Mouse (Mus musculus): ENCODE results near the gene Rora.

Rora gene

DNA sequence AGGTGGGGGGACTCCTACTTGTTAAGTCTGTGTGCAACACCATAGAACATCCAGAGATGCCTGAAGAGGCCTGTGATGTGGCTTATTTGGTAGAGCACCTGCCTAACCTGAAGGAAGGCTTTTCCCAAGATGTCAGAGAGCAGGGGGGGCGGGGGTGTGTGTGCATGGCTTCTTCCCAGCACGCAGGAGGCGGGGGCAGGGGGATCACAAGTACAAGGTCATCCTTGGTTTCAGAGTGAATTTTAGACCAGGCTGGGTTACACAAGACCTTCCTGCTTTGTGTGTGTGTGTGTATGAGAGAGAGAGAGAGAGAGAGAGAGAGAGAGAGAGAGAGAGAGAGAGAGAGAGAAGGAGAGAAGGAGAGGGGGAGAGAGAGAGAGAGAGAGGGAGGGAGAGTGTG, 651.4 kb downstream of the Rora start:
- no peak for DNase-seq (ENCODE audit: low read depth, low spot score)

DNA sequence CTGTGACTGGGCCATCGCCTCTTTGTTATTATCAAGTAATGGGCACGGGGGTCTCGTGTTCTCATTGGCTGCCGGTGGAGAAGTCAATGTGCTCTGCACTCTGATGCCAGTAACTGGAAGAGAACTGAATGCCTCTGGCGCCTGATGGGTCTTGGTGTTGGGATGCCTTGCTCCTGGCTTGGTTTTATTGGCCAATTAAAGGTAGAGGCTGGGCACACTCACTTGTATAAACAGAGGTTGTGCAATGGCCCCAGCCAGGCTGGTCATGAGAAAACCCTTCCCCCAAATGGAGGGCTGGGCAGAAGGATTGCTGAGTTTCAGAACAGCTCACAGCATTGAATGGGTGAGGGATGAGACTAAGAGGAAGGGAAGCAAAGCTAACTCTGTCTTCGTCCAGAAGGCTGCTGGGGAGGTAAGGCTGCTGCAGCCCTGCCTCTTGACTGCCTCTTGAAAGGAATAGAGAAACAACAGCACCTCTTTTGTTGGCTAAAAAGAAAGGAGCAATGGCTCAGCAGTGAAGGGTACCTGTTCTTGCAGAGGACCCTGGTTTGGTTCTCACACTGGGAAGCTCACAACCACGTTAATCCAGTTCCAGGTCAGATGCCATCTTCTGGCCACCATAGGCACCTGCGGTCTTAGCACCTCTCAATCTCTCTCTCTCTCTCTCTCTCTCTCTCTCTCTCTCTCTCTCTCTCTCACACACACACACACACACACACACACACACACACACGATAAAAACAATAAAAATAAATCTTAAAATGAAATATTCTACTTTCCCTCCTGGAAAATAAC, 653.3 kb downstream of the Rora start:
- DNase-seq (ENCODE audit: low read depth, low spot score): peak; percentile 35

GRCm38 (mm10) chr9:69307974-69308373, 654.4 kb downstream of the Rora start:
- no peak for DNase-seq (ENCODE audit: low read depth, low spot score)

- DNase-seq (ENCODE audit: low read depth, low spot score): no peak
Observed at GRCm38 (mm10) chr9:69310524-69310923, 656.9 kb downstream of the Rora start.

- DNase-seq (ENCODE audit: low read depth, low spot score): no peak
Observed at GRCm38 (mm10) chr9:69313297-69313696, 659.7 kb downstream of the Rora start.

DNA sequence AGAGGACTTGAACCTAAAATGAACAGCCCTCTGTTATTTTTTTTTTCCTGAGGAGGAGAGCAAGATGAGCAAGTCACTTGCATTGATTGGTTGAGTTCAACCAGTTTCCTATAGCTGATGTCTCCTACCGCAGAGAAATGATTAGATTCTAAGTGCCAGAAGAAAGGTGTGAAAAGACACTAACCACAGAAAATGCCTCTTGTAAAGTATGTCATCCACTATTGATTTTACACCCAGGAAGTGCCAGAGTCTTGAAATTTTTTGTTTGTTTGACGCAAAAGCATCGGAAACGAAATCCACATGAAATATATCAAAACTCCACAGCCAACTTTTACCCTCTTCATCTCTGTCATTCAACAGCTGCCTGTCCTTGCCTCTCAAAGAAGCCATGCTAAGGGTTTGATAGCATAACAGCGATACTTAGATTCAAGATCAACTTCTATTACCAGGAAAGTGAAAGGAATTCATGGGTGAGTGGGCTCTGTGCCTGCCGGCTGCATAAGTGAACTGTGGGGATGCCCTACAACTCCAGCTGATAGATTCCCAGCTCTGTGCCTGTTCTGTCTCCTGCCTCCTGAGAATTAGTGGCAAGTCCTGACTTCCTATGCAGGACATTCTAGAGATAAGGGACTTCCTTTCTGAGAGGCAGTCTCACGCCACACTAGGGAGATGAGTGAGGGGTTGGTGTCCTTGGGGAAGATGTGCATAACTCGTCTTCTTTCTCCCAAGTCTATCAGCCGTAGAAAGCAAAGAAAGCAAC, 661.0 kb downstream of the Rora start:
- DNase-seq (ENCODE audit: low read depth, low spot score): no peak

GRCm38 (mm10) chr9:69317527-69318115, 664.0 kb downstream of the Rora start:
- DNase-seq (ENCODE audit: low read depth, low spot score): no peak

GRCm38 (mm10) chr9:69319434-69319833, 665.8 kb downstream of the Rora start:
- DNase-seq (ENCODE audit: low read depth, low spot score): no peak

DNA sequence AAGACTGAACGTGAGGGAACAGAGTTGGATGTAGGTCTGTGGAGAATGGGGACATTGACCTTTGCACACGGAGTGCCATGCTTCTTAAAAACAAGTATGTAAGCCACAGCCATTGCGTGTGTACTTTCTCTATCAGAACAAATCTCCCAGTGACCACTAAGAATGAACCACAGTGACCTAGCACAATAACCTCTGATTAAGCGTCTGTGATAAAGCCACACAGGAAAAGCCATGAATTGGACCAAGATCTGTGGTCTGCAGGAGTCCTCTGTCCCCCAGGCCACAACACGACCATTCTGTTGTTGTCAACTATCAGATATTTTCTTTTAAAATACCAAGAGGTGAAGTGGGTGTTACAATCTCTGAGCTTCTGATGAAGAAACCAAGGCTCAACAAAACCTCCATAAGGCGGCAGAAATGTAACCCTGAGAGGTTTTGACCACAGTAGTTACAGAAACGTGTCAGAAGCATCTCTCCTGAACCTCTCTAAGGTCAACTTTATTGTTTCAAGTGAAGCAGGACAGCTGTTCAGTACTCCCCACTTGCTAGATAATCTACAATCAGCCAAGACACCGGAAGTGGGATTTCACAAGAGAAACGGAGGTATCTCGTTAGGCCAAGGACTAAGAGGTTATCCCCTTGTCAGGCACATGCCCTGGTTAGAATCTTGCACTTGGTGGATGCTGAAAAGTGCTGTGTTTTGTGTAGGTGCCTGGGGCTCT, 666.5 kb downstream of the Rora start:
- no peak for DNase-seq (ENCODE audit: low read depth, low spot score)

DNA sequence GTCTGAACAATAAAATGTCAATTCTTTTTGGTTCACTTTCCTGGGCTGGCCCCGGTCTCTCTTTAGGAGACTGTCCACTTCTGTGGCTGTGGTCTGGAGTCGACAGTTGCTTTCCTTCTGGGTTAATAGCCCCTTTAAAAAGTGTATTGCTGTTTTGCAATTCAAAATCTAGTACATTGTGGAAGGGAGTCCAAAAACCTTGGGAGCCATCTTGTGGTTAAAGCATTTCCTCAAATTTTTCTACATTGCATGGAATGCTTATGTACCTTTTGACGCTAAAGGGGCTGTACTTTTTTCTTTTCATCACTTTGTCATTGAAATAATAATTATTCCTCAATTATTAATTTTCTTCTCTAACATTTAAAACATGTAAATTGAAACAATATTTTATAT, 667.0 kb downstream of the Rora start:
- DNase-seq (ENCODE audit: low read depth, low spot score): no peak

GRCm38 (mm10) chr9:69321956-69322355, 668.4 kb downstream of the Rora start:
- DNase-seq (ENCODE audit: low read depth, low spot score): no peak

- no peak for DNase-seq (ENCODE audit: low read depth, low spot score)
Observed at GRCm38 (mm10) chr9:69323831-69324230, 670.2 kb downstream of the Rora start.

DNA sequence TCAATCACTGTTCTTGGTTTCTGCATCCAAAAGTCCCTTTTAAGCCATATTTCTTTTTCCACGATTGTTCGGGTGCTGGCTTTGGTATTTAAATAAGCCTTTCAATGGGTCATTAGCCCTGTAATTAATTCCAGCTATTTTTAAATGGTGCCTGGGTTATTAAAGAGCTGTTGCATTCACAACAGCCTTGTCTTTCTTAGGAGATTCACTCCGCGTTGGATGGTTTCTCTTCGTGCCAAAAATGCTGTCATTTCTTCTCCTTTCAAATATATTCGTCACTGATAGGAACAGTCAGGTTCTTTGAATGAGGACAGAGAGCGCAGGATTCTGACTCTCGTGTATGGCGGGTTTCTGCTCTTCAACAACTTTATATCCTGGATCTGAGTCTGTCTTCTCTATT, 673.5 kb downstream of the Rora start:
- DNase-seq (ENCODE audit: low read depth, low spot score): no peak

DNA sequence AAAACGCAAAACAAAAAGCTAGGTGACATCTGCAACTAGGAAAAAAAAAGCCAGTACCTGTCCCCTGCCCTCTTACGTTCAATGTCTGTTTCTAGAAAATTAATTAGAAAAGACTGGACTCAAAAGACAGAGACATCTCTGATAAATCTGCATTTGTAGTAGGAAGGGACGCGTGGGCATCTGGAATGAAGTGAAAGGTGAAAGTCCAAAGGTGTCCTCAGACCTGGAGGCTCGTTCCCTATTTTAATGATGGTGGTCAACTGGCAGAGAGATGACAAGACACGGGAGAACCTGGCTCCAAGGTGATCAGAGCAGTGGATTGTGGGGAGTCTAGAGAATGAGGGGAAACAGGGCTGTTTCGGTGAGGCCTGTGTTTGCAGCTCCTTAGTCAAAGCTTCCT, 674.0 kb downstream of the Rora start:
- DNase-seq (ENCODE audit: low read depth, low spot score): no peak

DNA sequence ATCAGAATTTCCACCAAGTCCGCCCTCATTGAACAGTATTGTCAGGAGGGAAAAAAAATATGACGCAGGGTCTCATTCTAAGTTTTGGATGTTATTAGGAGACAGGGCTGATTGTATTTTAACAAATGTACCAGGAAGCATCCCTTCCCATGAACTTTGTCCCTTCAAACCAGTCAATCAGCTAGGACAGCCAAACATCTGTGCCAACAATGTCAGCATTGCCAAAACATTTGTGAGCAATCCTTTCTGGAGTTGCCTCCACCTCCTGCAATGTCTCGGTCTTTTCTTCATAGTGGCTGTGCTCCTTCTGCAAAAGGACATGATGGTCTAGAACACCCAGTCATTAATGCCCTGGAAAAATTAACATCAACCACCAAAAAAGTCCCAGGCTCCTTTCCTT, 678.2 kb downstream of the Rora start:
- DNase-seq (ENCODE audit: low read depth, low spot score): no peak

DNA sequence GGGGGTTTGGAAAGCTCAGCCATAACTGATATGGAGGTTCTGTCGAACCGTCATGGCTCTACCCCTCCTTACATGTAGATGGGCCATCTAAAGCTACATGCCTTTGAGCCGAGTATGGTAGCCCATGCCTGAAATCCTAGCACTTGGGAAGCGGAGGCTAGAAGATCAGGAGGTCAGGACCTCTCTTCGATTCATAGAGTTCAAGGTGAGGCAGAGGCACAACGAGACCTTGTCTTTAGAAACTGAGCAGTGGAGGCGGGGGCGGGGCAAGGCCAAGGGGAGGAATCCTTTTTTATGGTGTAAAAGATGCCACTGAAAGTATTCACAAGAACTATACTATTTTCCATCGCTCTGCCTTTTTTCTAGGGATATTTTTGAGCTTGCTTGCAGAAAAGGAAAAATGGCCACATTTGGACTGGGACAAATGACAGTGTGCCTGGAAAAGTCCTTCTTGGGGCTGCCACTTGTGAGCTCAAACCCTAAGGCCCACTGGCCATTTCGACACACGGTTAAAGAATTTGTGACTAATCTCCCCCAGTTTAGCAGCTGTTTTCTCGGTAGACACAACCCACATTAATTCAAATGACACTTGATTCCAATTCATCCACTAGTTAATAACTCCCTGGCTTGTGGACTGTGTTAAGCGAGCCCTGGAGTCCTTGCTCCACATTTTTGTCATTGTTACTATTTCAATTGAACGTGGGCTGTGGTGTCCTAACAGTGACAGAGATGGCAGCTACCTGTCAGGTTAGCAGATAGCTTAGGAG, 679.4 kb downstream of the Rora start:
- no peak for DNase-seq (ENCODE audit: low read depth, low spot score)

GRCm38 (mm10) chr9:69333654-69334053, 680.1 kb downstream of the Rora start:
- no peak for DNase-seq (ENCODE audit: low read depth, low spot score)

DNA sequence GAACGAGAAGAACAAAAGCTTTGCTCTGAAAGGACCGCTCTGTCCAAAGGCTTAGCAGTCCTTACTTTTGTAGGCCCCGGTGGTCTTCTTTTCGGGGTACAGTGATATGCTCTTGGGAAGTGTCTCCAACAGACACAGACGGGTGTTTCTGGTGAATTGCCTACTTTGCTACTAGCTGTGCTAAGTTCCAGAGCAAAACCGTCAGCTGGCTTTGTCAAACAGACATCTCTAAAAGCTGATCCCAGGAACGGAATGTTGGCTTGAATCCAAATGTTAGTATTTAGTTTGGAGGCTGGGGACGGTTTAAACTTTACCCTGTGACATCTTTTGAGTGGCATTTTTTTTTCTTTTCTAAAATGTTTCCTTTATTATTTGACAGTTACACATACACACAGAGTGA, 680.5 kb downstream of the Rora start:
- no peak for DNase-seq (ENCODE audit: low read depth, low spot score)

DNA sequence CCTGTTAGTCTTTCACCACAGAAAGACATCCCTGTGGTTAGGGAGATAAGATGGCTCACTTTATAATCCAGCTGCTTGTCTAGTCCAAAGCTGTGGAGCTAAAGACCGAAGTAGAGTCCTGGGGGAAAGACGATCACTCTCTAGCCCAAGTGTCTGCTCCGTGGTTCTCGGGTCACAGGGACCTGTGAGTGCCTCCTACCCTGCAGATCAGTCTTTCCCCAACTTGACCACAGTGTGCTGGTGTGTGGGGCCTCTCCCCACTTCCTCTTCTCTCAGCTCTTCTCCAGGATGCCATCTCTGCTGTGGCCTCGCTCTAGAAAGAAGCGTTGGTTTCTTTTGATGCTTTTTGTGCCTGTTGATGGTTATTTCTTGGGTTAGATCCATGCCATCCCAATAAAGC, 682.5 kb downstream of the Rora start:
- DNase-seq (ENCODE audit: low read depth, low spot score): no peak

DNA sequence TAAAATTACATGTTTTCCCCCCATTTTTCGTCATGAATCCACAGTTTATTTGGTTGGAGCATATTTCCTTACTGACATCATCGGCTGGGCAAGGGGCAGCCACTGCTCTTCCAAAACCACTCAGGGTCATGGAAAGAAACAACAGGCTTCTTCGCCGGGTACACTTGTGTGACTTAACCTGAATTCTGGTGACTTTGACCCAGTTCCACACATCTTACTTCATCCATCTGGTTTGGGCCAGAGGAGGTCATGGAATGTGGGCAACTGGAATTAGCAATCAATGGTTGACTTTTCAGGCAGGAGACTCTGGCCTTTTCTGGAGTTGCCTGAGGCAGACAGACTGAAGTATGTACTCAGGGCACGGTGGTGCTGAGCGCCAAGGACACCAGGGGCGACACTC, 685.6 kb downstream of the Rora start:
- no peak for DNase-seq (ENCODE audit: low read depth, low spot score)

DNA sequence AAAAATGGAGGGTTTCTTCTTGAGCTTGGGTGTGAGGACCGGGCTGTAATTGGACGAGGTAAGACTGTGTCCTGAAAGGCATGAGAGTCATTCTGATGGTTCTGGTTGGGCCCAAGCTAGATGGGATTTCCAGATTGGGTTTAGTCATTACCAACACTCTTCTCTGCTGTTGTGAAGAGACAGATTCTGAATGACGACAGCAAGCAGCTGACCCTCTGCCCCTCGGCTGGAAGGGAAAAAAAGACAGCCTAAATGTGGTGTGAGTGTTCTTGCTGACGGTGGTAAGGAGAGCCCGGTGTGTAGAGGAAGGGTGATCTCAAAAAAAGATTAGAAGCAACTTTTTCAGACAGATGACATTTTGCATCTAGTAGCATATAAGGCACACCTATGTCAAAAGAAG, 686.2 kb downstream of the Rora start:
- DNase-seq (ENCODE audit: low read depth, low spot score): no peak

All from ES-CJ7 (cell line).